Mouse (Mus musculus) left cerebral cortex, adult 8-10 months (tissue): ENCODE results near the gene Kdm6b. TPM values are rescaled to one million over a fixed set of nuclear protein-coding genes. Genes with fewer than 3 reads are reported as not detected.
A peak's percentile ranks its signal among the peaks of the same experiment; 100 is the strongest.

Experiments used
- DNase-seq, 2 experiments: peaks; one replicate each; pipeline ENCODE4 v3.0.0; 2022; ENCODE audit warnings: low spot score in 2 of 2
- total RNA-seq, 4 experiments: library from RNA; stranded (reverse); gene quantifications; 2 replicates each; pipeline ENCODE4 v1.2.4; 2022

The Kdm6b gene
- total RNA-seq, 4 experiments from 2014 or later: 17.3 to 29.2 (median 21.9) TPM

- DNase-seq: peak in 1 of 2 experiments; percentile 55
Observed at GRCm38 (mm10) chr11:69367616-69368355, 45.7 kb downstream of the Kdm6b start.

GRCm38 (mm10) chr11:69366855-69367615 is 46.4 kb downstream of the Kdm6b start:
- DNase-seq: no peak

- peak; percentile 79 to 95 for DNase-seq
Observed at GRCm38 (mm10) chr11:69366157-69366854, 47.2 kb downstream of the Kdm6b start.

- DNase-seq: no peak
Observed at GRCm38 (mm10) chr11:69365722-69366121, 47.8 kb downstream of the Kdm6b start.

GRCm38 (mm10) chr11:69364910-69365309 is 48.6 kb downstream of the Kdm6b start:
- DNase-seq: peak; percentile 79 to 92

GRCm38 (mm10) chr11:69364376-69364775 is 49.1 kb downstream of the Kdm6b start:
- DNase-seq: no peak

GRCm38 (mm10) chr11:69362479-69362878 is 51.0 kb downstream of the Kdm6b start:
- no peak for DNase-seq

- no peak for DNase-seq
Observed at GRCm38 (mm10) chr11:69362021-69362420, 51.5 kb downstream of the Kdm6b start.

- no peak for DNase-seq
Observed at GRCm38 (mm10) chr11:69357690-69358089, 55.8 kb downstream of the Kdm6b start.

GRCm38 (mm10) chr11:69356544-69356943 is 56.9 kb downstream of the Kdm6b start:
- no peak for DNase-seq

Other genes starting within 250 kb of the Kdm6b start
- gene Alox8, start 215.8 kb downstream of the Kdm6b start, total RNA-seq: 10 to 100 TPM in 2 of 4 experiments, 1 to 10 TPM in 2; 9.2 to 11.4 (median 10.2) TPM
- gene Gucy2e, start 176.6 kb downstream of the Kdm6b start, total RNA-seq: 1 to 10 TPM; 1.3 to 1.8 (median 1.5) TPM
- 10 to 100 TPM; 14.9 to 19.9 (median 17.4) TPM for gene Cntrob, start 89.9 kb downstream of the Kdm6b start, total RNA-seq
- gene Trappc1, start 89.7 kb downstream of the Kdm6b start, total RNA-seq: 10 to 100 TPM; 47.7 to 54.7 (median 51.5) TPM
- gene Kcnab3, start 87.4 kb downstream of the Kdm6b start, total RNA-seq: 10 to 100 TPM; 72.7 to 84.4 (median 78.8) TPM
- 100 to 1,000 TPM; 160 to 180 (median 169) TPM for gene Rnf227, start 73.2 kb downstream of the Kdm6b start, total RNA-seq
- gene Chd3, start 44.3 kb downstream of the Kdm6b start, total RNA-seq: 100 to 1,000 TPM; 370 to 420 (median 387) TPM
- gene Naa38, start 18.2 kb downstream of the Kdm6b start, total RNA-seq: 100 to 1,000 TPM in 3 of 4 experiments, 10 to 100 TPM in 1; 99.9 to 140 (median 114) TPM
- gene Cyb5d1, start 18.0 kb downstream of the Kdm6b start, total RNA-seq: 10 to 100 TPM; 38.0 to 43.7 (median 42.5) TPM
- 1 to 10 TPM; 3.3 to 4.8 (median 3.5) TPM for gene Tmem88, start 15.4 kb downstream of the Kdm6b start, total RNA-seq
- 1 to 10 TPM; 3.3 to 4.9 (median 3.9) TPM for gene Dnah2, start 135.4 kb upstream of the Kdm6b start, total RNA-seq
- 10 to 100 TPM; 89.2 to 96.6 (median 90.5) TPM for gene Efnb3, start 146.5 kb upstream of the Kdm6b start, total RNA-seq
- 10 to 100 TPM; 10.1 to 13.8 (median 11.3) TPM for gene Wrap53, start 166.6 kb upstream of the Kdm6b start, total RNA-seq
- gene Trp53, start 166.7 kb upstream of the Kdm6b start, total RNA-seq: 10 to 100 TPM; 26.6 to 32.6 (median 28.2) TPM
- gene Atp1b2, start 192.3 kb upstream of the Kdm6b start, total RNA-seq: 100 to 1,000 TPM; 400 to 455 (median 419) TPM
- gene Shbg, start 204.2 kb upstream of the Kdm6b start, total RNA-seq: 1 to 10 TPM in 1 of 4 experiments, not detected in 3; 1.0 TPM
- gene Sat2, start 208.3 kb upstream of the Kdm6b start, total RNA-seq: 10 to 100 TPM in 3 of 4 experiments, 1 to 10 TPM in 1; 7.9 to 11.6 (median 10.5) TPM
- gene Fxr2, start 219.3 kb upstream of the Kdm6b start, total RNA-seq: 100 to 1,000 TPM; 132 to 147 (median 140) TPM
- gene Sox15, start 241.6 kb upstream of the Kdm6b start, total RNA-seq: under 1 TPM in 1 of 4 experiments, not detected in 3; 0.46 TPM
- 10 to 100 TPM; 59.3 to 68.7 (median 61.4) TPM for gene Mpdu1, start 249.0 kb upstream of the Kdm6b start, total RNA-seq